ENCODE assay signal across 25 mouse cellular contexts in the genomic region with DNA sequence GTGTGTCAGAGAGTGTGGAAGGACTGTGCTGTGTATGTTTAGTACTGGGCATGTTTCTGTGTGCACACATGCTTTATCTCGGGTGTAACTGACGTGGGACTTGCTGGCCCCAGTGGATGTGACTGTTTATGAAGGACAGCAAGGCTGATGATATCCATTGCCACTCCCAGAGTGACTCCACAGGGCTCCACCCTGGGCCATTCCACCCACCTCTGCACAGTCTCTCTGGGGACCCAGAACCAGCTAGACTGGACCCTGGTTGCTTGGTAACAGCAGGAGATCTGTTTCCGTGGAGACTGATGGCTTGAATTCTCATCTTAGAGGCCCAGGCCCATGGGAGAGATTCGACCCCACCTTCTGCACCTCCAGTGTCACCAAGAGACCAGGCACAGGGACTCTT. TPM values are rescaled to one million over a fixed set of nuclear protein-coding genes. Genes with fewer than 3 reads are reported as not detected.
DNase-seq lines count a peak whose midpoint lies in the region; ATAC-seq lines count a peak whose summit lies in the region.
"Had no signal": no experiment of that assay in that cellular context is flagged by ENCODE, and none has a peak within 500 bp of the region (broad histone marks: within the 10 kb centered on the region; RNA-seq: fewer than 3 reads in every experiment).

No protein-coding gene starts in this region.

- no peaks in the 10 kb centered on the region for H3K27me3 ChIP-seq in hindbrain, embryonic 12.5 days
- H3K27me3 ChIP-seq in hindbrain, embryonic 14.5 days (ENCODE audit: control insufficient read depth, insufficient read depth, low read length): no peaks in the 10 kb centered on the region
- H3K27me3 ChIP-seq in limb, embryonic 15.5 days: no peaks in the 10 kb centered on the region
- no peaks in the 10 kb centered on the region for H3K27me3 ChIP-seq in limb, embryonic 10.5 days (ENCODE audit: low read depth, poor library complexity, severe bottlenecking)
- no peaks in the 10 kb centered on the region for H3K27me3 ChIP-seq in embryonic facial prominence, embryonic 13.5 days
- H3K27me3 ChIP-seq: embryonic facial prominence, embryonic 12.5 days; neural tube, embryonic 15.5 days had no signal

- H3K4me3 ChIP-seq in hindbrain, embryonic 12.5 days: no peak overlapping the region
- no peak overlapping the region for H3K4me3 ChIP-seq in hindbrain, embryonic 14.5 days (replicated peaks; ENCODE audit: low read length)
- no peak overlapping the region for H3K4me3 ChIP-seq in limb, embryonic 15.5 days
- H3K4me3 ChIP-seq in limb, embryonic 10.5 days: no peak overlapping the region
- no peak overlapping the region for H3K4me3 ChIP-seq in embryonic facial prominence, embryonic 13.5 days
- H3K4me3 ChIP-seq: embryonic facial prominence, embryonic 12.5 days; myocyte; neural tube, embryonic 15.5 days had no signal

- no peaks in the 10 kb centered on the region for H3K9me3 ChIP-seq in hindbrain, embryonic 12.5 days (replicated peaks)
- H3K9me3 ChIP-seq in hindbrain, embryonic 14.5 days (ENCODE audit: control insufficient read depth, low read length): no peaks in the 10 kb centered on the region
- no peaks in the 10 kb centered on the region for H3K9me3 ChIP-seq in limb, embryonic 15.5 days
- no peaks in the 10 kb centered on the region for H3K9me3 ChIP-seq in limb, embryonic 10.5 days (replicated peaks)
- no peaks in the 10 kb centered on the region for H3K9me3 ChIP-seq in embryonic facial prominence, embryonic 13.5 days
- H3K9me3 ChIP-seq: embryonic facial prominence, embryonic 12.5 days; neural tube, embryonic 15.5 days had no signal

- H3K36me3 ChIP-seq in hindbrain, embryonic 12.5 days: peaks cover 59% of the 10 kb centered on the region
- H3K36me3 ChIP-seq in hindbrain, embryonic 14.5 days (replicated peaks; ENCODE audit: control insufficient read depth, insufficient read depth): peaks cover 71% of the 10 kb centered on the region
- H3K36me3 ChIP-seq in limb, embryonic 15.5 days: peaks cover 50% of the 10 kb centered on the region
- peaks cover 59% of the 10 kb centered on the region for H3K36me3 ChIP-seq in limb, embryonic 10.5 days
- peaks cover 58% of the 10 kb centered on the region for H3K36me3 ChIP-seq in embryonic facial prominence, embryonic 13.5 days

- peak overlapping the region; percentile 27; the same call in 1 of the 2 replicates for H3K9ac ChIP-seq in hindbrain, embryonic 12.5 days
- no peak overlapping the region for H3K9ac ChIP-seq in hindbrain, embryonic 14.5 days
- H3K9ac ChIP-seq in limb, embryonic 15.5 days: no peak overlapping the region
- H3K9ac ChIP-seq in embryonic facial prominence, embryonic 13.5 days: no peak overlapping the region
- H3K9ac ChIP-seq: embryonic facial prominence, embryonic 12.5 days; neural tube, embryonic 15.5 days had no signal

- H3K4me1 ChIP-seq in hindbrain, embryonic 12.5 days: peaks cover 21% of the 10 kb centered on the region
- H3K4me1 ChIP-seq in hindbrain, embryonic 14.5 days (replicated peaks; ENCODE audit: control insufficient read depth, insufficient read depth, low read length): peaks cover 5% of the 10 kb centered on the region; the same call in 1 of the 2 replicates
- peaks cover 17% of the 10 kb centered on the region for H3K4me1 ChIP-seq in limb, embryonic 15.5 days
- peaks cover 21% of the 10 kb centered on the region for H3K4me1 ChIP-seq in limb, embryonic 10.5 days
- peaks cover 23% of the 10 kb centered on the region for H3K4me1 ChIP-seq in embryonic facial prominence, embryonic 13.5 days

- 73% methylated on average over 4 of the region's 4 CpGs for WGBS in hindbrain, embryonic 12.5 days
- WGBS in hindbrain, embryonic 14.5 days: 67% methylated on average over 4 of the region's 4 CpGs
- 74% methylated on average over 4 of the region's 4 CpGs for WGBS in limb, embryonic 15.5 days
- WGBS in limb, embryonic 10.5 days: 82% methylated on average over 4 of the region's 4 CpGs
- 65% methylated on average over 4 of the region's 4 CpGs for WGBS in embryonic facial prominence, embryonic 13.5 days

- H3K27ac ChIP-seq in hindbrain, embryonic 12.5 days: peak overlapping the region; percentile 26
- no peak overlapping the region for H3K27ac ChIP-seq in hindbrain, embryonic 14.5 days
- peak overlapping the region; percentile 54; the same call in 1 of the 2 replicates for H3K27ac ChIP-seq in limb, embryonic 15.5 days
- no peak overlapping the region for H3K27ac ChIP-seq in limb, embryonic 10.5 days
- peak overlapping the region; percentile 23; the same call in 1 of the 2 replicates for H3K27ac ChIP-seq in embryonic facial prominence, embryonic 13.5 days
- H3K27ac ChIP-seq: embryonic facial prominence, embryonic 12.5 days; macrophage; neural tube, embryonic 15.5 days had no signal

- ATAC-seq in hindbrain, embryonic 12.5 days (ENCODE audit: low FRiP score): no peak
- no peak for ATAC-seq in hindbrain, embryonic 14.5 days (ENCODE audit: low FRiP score)
- no peak for ATAC-seq in limb, embryonic 15.5 days (ENCODE audit: insufficient number of reproducible peaks, low FRiP score, low TSS enrichment, low read depth)
- no peak for ATAC-seq in embryonic facial prominence, embryonic 13.5 days (ENCODE audit: insufficient number of reproducible peaks, insufficient read depth, low FRiP score, low TSS enrichment, low read depth)
- ATAC-seq: activated CD4-positive, CD25-positive, alpha-beta regulatory T cell, adult 4 months; forebrain, embryonic 16.5 days had no signal

- H3K4me2 ChIP-seq in hindbrain, embryonic 12.5 days (replicated peaks): no peak overlapping the region
- no peak overlapping the region for H3K4me2 ChIP-seq in hindbrain, embryonic 14.5 days (replicated peaks)
- no peak overlapping the region for H3K4me2 ChIP-seq in limb, embryonic 15.5 days
- no peak overlapping the region for H3K4me2 ChIP-seq in embryonic facial prominence, embryonic 13.5 days
- H3K4me2 ChIP-seq: embryonic facial prominence, embryonic 12.5 days; midbrain, embryonic 11.5 days; neural tube, embryonic 15.5 days had no signal

- no peak for DNase-seq in hindbrain, embryonic 14.5 days (ENCODE audit: low spot score)
- DNase-seq in limb, embryonic 10.5 days (ENCODE audit: low spot score): no peak
- DNase-seq in MN1 (ENCODE audit: low spot score): peak; percentile 77
- no peak for DNase-seq in ovary, adult 18-20 months (ENCODE audit: low spot score)
- no peak for DNase-seq in heart, adult 8-10 months (ENCODE audit: low spot score)
- DNase-seq: adrenal gland, adult 8-10 months; cerebellum, adult 11-12 months; cerebellum, postnatal 10 days; gastrocnemius, postnatal 14 days; heart, adult 18-20 months; left cerebral cortex, postnatal 4 days had no signal

RNA-seq across cellular contexts. Expression of gene Misp, which starts 2.6 kb away (rescaled TPM):
- 1.3 and 2.1 TPM in 2 replicates for polyA plus RNA-seq in hindbrain, embryonic 12.5 days (2016; fragmentation: Nextera tagmentation; extraction: Ambion mirVana)
- polyA plus RNA-seq in hindbrain, embryonic 14.5 days (2014; fragmentation: Nextera tagmentation; extraction: Ambion mirVana): 0.08 and 0.74 TPM in 2 replicates
- polyA plus RNA-seq in limb, embryonic 15.5 days (2015; fragmentation: Nextera tagmentation; extraction: Ambion mirVana): 0.56 and 1.6 TPM in 2 replicates
- 0.60 TPM in 1 of 2 replicates, not detected in the other for polyA plus RNA-seq in limb, embryonic 10.5 days (2016; fragmentation: Nextera tagmentation; extraction: Ambion mirVana)
- 2.5 and 5.2 TPM in 2 replicates for polyA plus RNA-seq in embryonic facial prominence, embryonic 13.5 days (2015; fragmentation: Nextera tagmentation; extraction: Ambion mirVana)
- under 1 TPM in 3 of 4 experiments, not detected in 1; 0.31 to 0.75 (median 0.60) TPM for total RNA-seq in heart, adult 8-10 months (2022)
- total RNA-seq: hematopoietic stem cell, adult 5-6 weeks; MEL had no signal
- polyA plus RNA-seq: activated CD4-positive, CD25-positive, alpha-beta regulatory T cell, adult 4 months; C2C12 had no signal

RNA-seq across cellular contexts. Expression of gene Palm, which starts 24.9 kb away (rescaled TPM):
- 189 and 198 TPM in 2 replicates for polyA plus RNA-seq in hindbrain, embryonic 12.5 days (2016; fragmentation: Nextera tagmentation; extraction: Ambion mirVana)
- polyA plus RNA-seq in hindbrain, embryonic 14.5 days (2014; fragmentation: Nextera tagmentation; extraction: Ambion mirVana): 240 and 247 TPM in 2 replicates
- 79.9 and 84.8 TPM in 2 replicates for polyA plus RNA-seq in limb, embryonic 15.5 days (2015; fragmentation: Nextera tagmentation; extraction: Ambion mirVana)
- 121 and 126 TPM in 2 replicates for polyA plus RNA-seq in limb, embryonic 10.5 days (2016; fragmentation: Nextera tagmentation; extraction: Ambion mirVana)
- polyA plus RNA-seq in embryonic facial prominence, embryonic 13.5 days (2015; fragmentation: Nextera tagmentation; extraction: Ambion mirVana): 105 and 112 TPM in 2 replicates
- 10 to 100 TPM; 37.8 to 53.8 (median 51.7) TPM for total RNA-seq in heart, adult 8-10 months (2022)

RNA-seq across cellular contexts. Expression of gene Prss57, which starts 27.5 kb away (rescaled TPM):
- polyA plus RNA-seq in hindbrain, embryonic 12.5 days (2016; fragmentation: Nextera tagmentation; extraction: Ambion mirVana): 0.23 and 0.30 TPM in 2 replicates
- 0.08 and 0.29 TPM in 2 replicates for polyA plus RNA-seq in hindbrain, embryonic 14.5 days (2014; fragmentation: Nextera tagmentation; extraction: Ambion mirVana)
- polyA plus RNA-seq in limb, embryonic 15.5 days (2015; fragmentation: Nextera tagmentation; extraction: Ambion mirVana): 0.10 and 0.12 TPM in 2 replicates
- 0.19 TPM in 1 of 2 replicates, not detected in the other for polyA plus RNA-seq in limb, embryonic 10.5 days (2016; fragmentation: Nextera tagmentation; extraction: Ambion mirVana)
- polyA plus RNA-seq in embryonic facial prominence, embryonic 13.5 days (2015; fragmentation: Nextera tagmentation; extraction: Ambion mirVana): not detected in 2 replicates
- total RNA-seq in heart, adult 8-10 months (2022): not detected
- total RNA-seq: gastrocnemius, postnatal 14 days; heart, adult 18-20 months; liver, adult 2 months had no signal
- polyA plus RNA-seq: C2C12; liver, adult 2 months; macrophage had no signal

RNA-seq across cellular contexts. Expression of gene Ptbp1, which starts 36.0 kb away (rescaled TPM):
- 201 and 211 TPM in 2 replicates for polyA plus RNA-seq in hindbrain, embryonic 12.5 days (2016; fragmentation: Nextera tagmentation; extraction: Ambion mirVana)
- 59.5 and 62.6 TPM in 2 replicates for polyA plus RNA-seq in hindbrain, embryonic 14.5 days (2014; fragmentation: Nextera tagmentation; extraction: Ambion mirVana)
- polyA plus RNA-seq in limb, embryonic 15.5 days (2015; fragmentation: Nextera tagmentation; extraction: Ambion mirVana): 301 and 303 TPM in 2 replicates
- 485 and 494 TPM in 2 replicates for polyA plus RNA-seq in limb, embryonic 10.5 days (2016; fragmentation: Nextera tagmentation; extraction: Ambion mirVana)
- 386 and 390 TPM in 2 replicates for polyA plus RNA-seq in embryonic facial prominence, embryonic 13.5 days (2015; fragmentation: Nextera tagmentation; extraction: Ambion mirVana)
- total RNA-seq in heart, adult 8-10 months (2022): 10 to 100 TPM; 45.4 to 57.7 (median 49.9) TPM

RNA-seq across cellular contexts. Expression of gene Fstl3, which starts 41.2 kb away (rescaled TPM):
- 2.3 and 2.7 TPM in 2 replicates for polyA plus RNA-seq in hindbrain, embryonic 12.5 days (2016; fragmentation: Nextera tagmentation; extraction: Ambion mirVana)
- polyA plus RNA-seq in hindbrain, embryonic 14.5 days (2014; fragmentation: Nextera tagmentation; extraction: Ambion mirVana): 1.6 and 2.2 TPM in 2 replicates
- 21.2 and 22.2 TPM in 2 replicates for polyA plus RNA-seq in limb, embryonic 15.5 days (2015; fragmentation: Nextera tagmentation; extraction: Ambion mirVana)
- polyA plus RNA-seq in limb, embryonic 10.5 days (2016; fragmentation: Nextera tagmentation; extraction: Ambion mirVana): 1.8 and 2.3 TPM in 2 replicates
- polyA plus RNA-seq in embryonic facial prominence, embryonic 13.5 days (2015; fragmentation: Nextera tagmentation; extraction: Ambion mirVana): 7.5 and 8.3 TPM in 2 replicates
- 1 to 10 TPM; 2.9 to 5.8 (median 3.6) TPM for total RNA-seq in heart, adult 8-10 months (2022)

Comparison
In these comparisons a context has a peak if more than half of its experiments do, and no peak if none do; other contexts are left out.
1. H3K27ac ChIP-seq: peak in hindbrain, embryonic 12.5 days (single experiment), limb, embryonic 15.5 days (single experiment) and embryonic facial prominence, embryonic 13.5 days (single experiment); none in hindbrain, embryonic 14.5 days (single experiment) and limb, embryonic 10.5 days (single experiment).